Mouse (Mus musculus) small intestine, adult 2 months (tissue): ENCODE results near the gene Limch1.

ENCODE experiments used
- CTCF ChIP-seq: fragments of 200-500 bp; IDR thresholded peaks from 2 replicates; pipeline ENCODE4 v1.5.1; 2012; ENCODE audit warnings: low read depth, mild to moderate bottlenecking, control low read depth, inconsistent platforms, low read length, moderate library complexity, mixed read lengths; ENCODE audit not compliant: insufficient replicate concordance, insufficient read length; ENCODE audit errors: extremely low read depth
- POLR2A ChIP-seq: fragments of 200-500 bp; IDR thresholded peaks from 2 replicates; pipeline ENCODE4 v1.6.1; 2012; ENCODE audit warnings: low read depth, mild to moderate bottlenecking, control low read depth, inconsistent platforms, low read length, moderate library complexity

- TF ChIP-seq CTCF, result no peak
- no peak for TF ChIP-seq POLR2A
Measured at GRCm38 (mm10) chr5:66888061-66888460, 142.4 kb downstream of the Limch1 start.
